Mouse (Mus musculus) hindbrain, postnatal 0 days (tissue): ENCODE data around the gene Lrat. TPM values are rescaled to one million over a fixed set of nuclear protein-coding genes. Genes with fewer than 3 reads are reported as not detected.

Experiments used
- ATAC-seq: fragments of 200-750 bp; cut with Nextera tagmentation; 2 replicates; pipeline ENCODE4 v1.8.0; 2017; ENCODE audit warnings: mild to moderate bottlenecking, moderate TSS enrichment, moderate library complexity
- DNase-seq: peaks from one replicate; pipeline ENCODE4 v3.0.0-alpha.2; 2015; ENCODE audit warnings: low spot score
- H3K27ac ChIP-seq: fragments of 300-500 bp; sonication (generic); 2 replicates; pipeline ENCODE4 v1.5.1; 2014; ENCODE audit warnings: mild to moderate bottlenecking
- H3K27me3 ChIP-seq: fragments of 300-500 bp; sonication (generic); 2 replicates; pipeline ENCODE4 v1.6.1; 2014; ENCODE audit warnings: low read length, mixed read lengths; ENCODE audit not compliant: insufficient read depth
- H3K36me3 ChIP-seq: fragments of 300-500 bp; sonication (generic); 2 replicates; pipeline ENCODE4 v1.6.1; 2014; ENCODE audit warnings: low read length, mixed read lengths; ENCODE audit not compliant: insufficient read depth
- H3K4me1 ChIP-seq: fragments of 300-500 bp; sonication (generic); 2 replicates; pipeline ENCODE4 v1.6.1; 2014; ENCODE audit warnings: antibody characterized with exemption, low read length, mixed read lengths; ENCODE audit not compliant: insufficient read depth
- H3K4me2 ChIP-seq: fragments of 300-500 bp; sonication (generic); 2 replicates; pipeline ENCODE4 v1.6.1; 2014; ENCODE audit warnings: low read depth, mild to moderate bottlenecking, low read length, moderate library complexity, mixed read lengths
- H3K4me3 ChIP-seq: fragments of 300-500 bp; sonication (generic); 2 replicates; pipeline ENCODE4 v1.5.1; 2014; ENCODE audit warnings: low read length
- H3K9ac ChIP-seq: fragments of 300-500 bp; sonication (generic); replicated peaks from 2 replicates; pipeline ENCODE4 v1.6.1; 2014; ENCODE audit warnings: mild to moderate bottlenecking, low read length, moderate library complexity, mixed read lengths
- H3K9me3 ChIP-seq: fragments of 300-500 bp; sonication (generic); 2 replicates; pipeline ENCODE4 v1.6.1; 2016; ENCODE audit warnings: low read length, mixed read lengths
- CTCF ChIP-seq: IDR thresholded peaks from 2 replicates; pipeline ENCODE4 v1.5.1; 2016; ENCODE audit warnings: antibody characterized with exemption, control low read depth, low read depth
- WGBS: fragments of 180-500 bp; shearing (Covaris S2); extraction: QIAGEN DNeasy Blood & Tissue Kit; methylation state at CpG from one replicate; pipeline ENCODE4 v1.1.7; 2014; 5-methylcytosine and 5-hydroxymethylcytosine counted together
- polyA plus RNA-seq: library from polyadenylated mRNA; unstranded; fragments of >200 nt; fragmentation: Nextera tagmentation; extraction: Ambion mirVana; gene quantifications from 2 replicates; pipeline ENCODE4 v1.2.1, GENCODE M21; 2015
- total RNA-seq: library from RNA; depleted of rRNA; stranded (reverse); fragments of >200 nt; gene quantifications from 2 replicates; pipeline ENCODE4 v1.2.3, GENCODE M21; 2014; rRNA removed

Lrat gene
- total and polyA plus RNA-seq, 2 experiments from 2014 or later, result 0.58 to 1.2 TPM

DNA sequence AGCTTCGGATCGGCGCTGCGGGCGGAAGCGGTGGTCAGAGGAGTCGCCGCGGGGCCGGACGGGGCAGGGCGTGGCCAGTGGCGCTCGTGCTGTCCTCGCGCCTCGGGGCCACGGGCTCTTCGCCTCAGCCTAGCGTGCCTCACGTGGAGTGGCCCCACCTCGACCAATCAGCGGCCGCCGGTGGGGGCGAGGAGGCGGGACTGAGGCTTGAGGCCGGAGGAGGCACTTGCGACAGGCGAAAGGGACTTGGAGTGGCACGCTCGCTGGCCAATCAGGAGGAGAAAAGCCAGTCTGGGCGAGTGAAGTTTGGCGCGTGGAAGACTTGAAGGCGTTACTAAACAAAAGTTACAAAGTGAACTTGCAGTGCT is 27.4 kb downstream of the Lrat start, which contains the start of gene Rbm46:
Gene Rbm46 (minus strand): TSS at position 112 of the 368 bp plus-strand sequence.
- WGBS, result 30% methylated on average over 35 of the region's 36 CpGs
- H3K27me3 ChIP-seq, result peaks cover 8% of the 10 kb centered on the region; the same call in 1 of the 2 replicates
- no peak for TF ChIP-seq CTCF
- peak within 1 kb of the TSS; percentile 33 for H3K4me3 ChIP-seq
- no peaks in the 10 kb centered on the region for H3K36me3 ChIP-seq
- H3K4me1 ChIP-seq, result no peaks in the 10 kb centered on the region
- H3K27ac ChIP-seq, result no peak within 1 kb of the TSS
- peak; percentile 95 for ATAC-seq
- H3K9ac ChIP-seq, result no peak within 1 kb of the TSS
- peak within 1 kb of the TSS; percentile 54 for H3K4me2 ChIP-seq
- no peaks in the 10 kb centered on the region for H3K9me3 ChIP-seq
- peak; percentile 85 for DNase-seq

DNA sequence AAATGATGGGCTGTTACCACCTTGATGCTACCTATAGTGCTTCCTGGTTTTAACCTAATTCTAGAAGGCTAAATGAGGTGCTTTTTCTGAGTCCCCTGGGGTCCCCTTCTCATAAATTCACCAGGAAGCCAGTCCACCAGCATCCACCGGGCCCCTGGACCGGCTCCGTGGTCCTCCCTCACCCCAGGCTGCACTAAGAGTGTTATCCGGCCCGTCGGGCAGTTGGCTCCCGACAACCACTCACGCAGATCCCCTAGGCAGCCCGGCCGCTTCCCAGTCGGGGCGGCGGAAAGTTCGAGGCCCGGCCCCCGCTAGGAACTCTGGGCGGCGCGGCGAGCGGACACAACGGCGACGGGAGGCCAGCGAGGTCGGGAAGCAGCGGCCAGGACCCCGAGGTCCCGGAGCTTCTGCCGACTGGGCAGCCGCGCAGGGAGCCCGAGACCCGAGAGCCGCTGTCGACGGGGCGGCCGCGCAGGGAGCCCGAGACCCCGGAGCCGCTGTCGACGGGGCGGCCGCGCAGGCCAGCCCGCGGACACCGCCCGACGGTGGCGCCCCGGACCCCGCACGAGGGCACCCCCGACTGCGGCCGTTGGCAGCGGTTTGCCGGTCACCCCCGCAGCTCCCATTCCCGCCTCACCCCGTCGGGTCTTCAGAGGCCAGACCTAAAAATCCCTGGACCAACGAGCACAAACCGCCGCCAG is 28.0 kb downstream of the Lrat start:
- 24% methylated on average over 67 of the region's 69 CpGs for WGBS
- DNase-seq (no peak), ATAC-seq (peak; percentile 30; the same call in 1 of the 2 replicates)
- no peaks in the 10 kb centered on the region for H3K9me3 ChIP-seq
- H3K27ac ChIP-seq, result no peak overlapping the region
- no peak overlapping the region for H3K9ac ChIP-seq
- H3K4me2 ChIP-seq, result peak overlapping the region; percentile 54
- no peaks in the 10 kb centered on the region for H3K4me1 ChIP-seq
- H3K4me3 ChIP-seq, result peak overlapping the region; percentile 33
- TF ChIP-seq CTCF, result no peak
- H3K27me3 ChIP-seq, result peaks cover 8% of the 10 kb centered on the region; the same call in 1 of the 2 replicates
- no peaks in the 10 kb centered on the region for H3K36me3 ChIP-seq

GRCm38 (mm10) chr3:82857414-82858077 is 46.2 kb downstream of the Lrat start:
- DNase-seq (peak; percentile 80), ATAC-seq (0 out of 2 replicates have a peak, but pooled peaks have one; percentile 38)
- no peak overlapping the region for H3K4me3 ChIP-seq
- no peak overlapping the region for H3K4me2 ChIP-seq
- H3K9me3 ChIP-seq, result no peaks in the 10 kb centered on the region
- 26% methylated on average over 4 of the region's 4 CpGs for WGBS
- H3K4me1 ChIP-seq, result no peaks in the 10 kb centered on the region
- TF ChIP-seq CTCF, result peak; percentile 75
- no peak overlapping the region for H3K27ac ChIP-seq
- H3K36me3 ChIP-seq, result no peaks in the 10 kb centered on the region
- no peak overlapping the region for H3K9ac ChIP-seq
- no peaks in the 10 kb centered on the region for H3K27me3 ChIP-seq

Other genes with a start within 250 kb of the Lrat start
- 1.4 and 2.7 TPM in 2 replicates for gene Rbm46, start 27.5 kb downstream of the Lrat start, total RNA-seq
- 1.5 and 1.8 TPM in 2 replicates for gene Rbm46, start 27.5 kb downstream of the Lrat start, polyA plus RNA-seq
- gene Fgg, start 103.8 kb upstream of the Lrat start, total RNA-seq, result not detected in 2 replicates
- 0.08 and 0.13 TPM in 2 replicates for gene Fgg, start 103.8 kb upstream of the Lrat start, polyA plus RNA-seq
- not detected in 2 replicates for gene Fga, start 122.1 kb upstream of the Lrat start, total RNA-seq
- not detected in 2 replicates for gene Fga, start 122.1 kb upstream of the Lrat start, polyA plus RNA-seq
- not detected in 2 replicates for gene Fgb, start 145.9 kb upstream of the Lrat start, total RNA-seq
- gene Fgb, start 145.9 kb upstream of the Lrat start, polyA plus RNA-seq, result not detected in 2 replicates
- gene Plrg1, start 151.5 kb upstream of the Lrat start, total RNA-seq, result 62.7 and 71.2 TPM in 2 replicates
- 74.8 and 77.7 TPM in 2 replicates for gene Plrg1, start 151.5 kb upstream of the Lrat start, polyA plus RNA-seq
- gene Dchs2, start 224.0 kb upstream of the Lrat start, total RNA-seq, result 10.5 and 11.1 TPM in 2 replicates
- 0.48 and 0.55 TPM in 2 replicates for gene Dchs2, start 224.0 kb upstream of the Lrat start, polyA plus RNA-seq